Mouse (Mus musculus) lung, embryonic 15.5 days (tissue): Measurements from ENCODE around the gene Abtb2. TPM values are rescaled to one million over a fixed set of nuclear protein-coding genes. Genes with fewer than 3 reads are reported as not detected.

Experiments
- ATAC-seq: fragments of 200-750 bp; cut with Nextera tagmentation; 2 replicates; pipeline ENCODE4 v1.8.0; 2017; ENCODE audit warnings: moderate number of reproducible peaks, borderline replicate concordance; ENCODE audit not compliant: low FRiP score, low TSS enrichment; ENCODE audit errors: extremely low read depth
- H3K27ac ChIP-seq: fragments of 300-500 bp; sonication (generic); 2 replicates; pipeline ENCODE4 v1.5.1; 2015; ENCODE audit warnings: moderate library complexity, mild to moderate bottlenecking, inconsistent platforms
- H3K27me3 ChIP-seq: fragments of 300-500 bp; sonication (generic); 2 replicates; pipeline ENCODE4 v1.6.1; 2015; ENCODE audit warnings: inconsistent platforms
- H3K36me3 ChIP-seq: fragments of 300-500 bp; sonication (generic); 2 replicates; pipeline ENCODE4 v1.6.1; 2015; ENCODE audit warnings: inconsistent platforms
- H3K4me1 ChIP-seq: fragments of 300-500 bp; sonication (generic); 2 replicates; pipeline ENCODE4 v1.6.1; 2015; ENCODE audit warnings: inconsistent platforms
- H3K4me2 ChIP-seq: fragments of 300-500 bp; sonication (generic); 2 replicates; pipeline ENCODE4 v1.6.1; 2015; ENCODE audit warnings: inconsistent platforms, mild to moderate bottlenecking, moderate library complexity
- H3K4me3 ChIP-seq: fragments of 300-500 bp; sonication (generic); 2 replicates; pipeline ENCODE4 v1.5.1; 2015; ENCODE audit warnings: mild to moderate bottlenecking, inconsistent platforms
- H3K9ac ChIP-seq: fragments of 300-500 bp; sonication (generic); 2 replicates; pipeline ENCODE4 v1.6.1; 2015; ENCODE audit warnings: inconsistent platforms
- H3K9me3 ChIP-seq: fragments of 300-500 bp; sonication (generic); 2 replicates; pipeline ENCODE4 v1.6.1; 2016; ENCODE audit warnings: inconsistent platforms
- WGBS: fragments of 180-500 bp; shearing (Covaris S2); methylation state at CpG from one replicate; pipeline ENCODE4 v1.1.7; 2015; 5-methylcytosine and 5-hydroxymethylcytosine counted together
- polyA plus RNA-seq: library from polyadenylated mRNA; unstranded; fragments of >200 nt; fragmentation: Nextera tagmentation; extraction: Ambion mirVana; gene quantifications from 2 replicates; pipeline ENCODE4 v1.2.1, GENCODE M21; 2015

The Abtb2 gene
- polyA plus RNA-seq, 1 experiment from 2014 or later = 8.5 TPM

DNA sequence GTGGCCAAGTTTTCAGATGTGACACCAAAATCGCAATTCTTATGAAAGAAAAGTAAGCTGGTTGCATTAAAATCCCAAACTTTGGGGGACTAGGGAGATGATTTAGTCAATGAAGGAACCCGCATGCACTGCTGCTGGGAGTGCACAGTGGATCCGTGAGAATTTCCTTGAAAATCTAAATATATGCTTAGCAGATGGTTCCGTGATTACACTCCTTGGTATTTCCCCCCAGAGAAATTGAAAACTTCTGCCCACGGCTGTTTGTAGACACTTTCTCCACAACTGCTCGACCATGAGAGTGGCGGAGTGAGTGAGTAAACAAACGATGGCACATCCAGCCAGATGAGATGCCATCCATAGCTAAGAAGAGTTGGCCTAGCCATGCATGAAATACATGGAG, 102.8 kb downstream of the Abtb2 start:
- ATAC-seq = no peak
- no peaks in the 10 kb centered on the region for H3K9me3 ChIP-seq
- no peak overlapping the region for H3K27ac ChIP-seq
- no peaks in the 10 kb centered on the region for H3K36me3 ChIP-seq
- H3K27me3 ChIP-seq = no peaks in the 10 kb centered on the region
- peaks cover 9% of the 10 kb centered on the region for H3K4me1 ChIP-seq
- no peak overlapping the region for H3K9ac ChIP-seq
- H3K4me2 ChIP-seq = no peak overlapping the region
- 64% methylated on average over 8 of the region's 8 CpGs for WGBS
- H3K4me3 ChIP-seq = no peak overlapping the region

DNA sequence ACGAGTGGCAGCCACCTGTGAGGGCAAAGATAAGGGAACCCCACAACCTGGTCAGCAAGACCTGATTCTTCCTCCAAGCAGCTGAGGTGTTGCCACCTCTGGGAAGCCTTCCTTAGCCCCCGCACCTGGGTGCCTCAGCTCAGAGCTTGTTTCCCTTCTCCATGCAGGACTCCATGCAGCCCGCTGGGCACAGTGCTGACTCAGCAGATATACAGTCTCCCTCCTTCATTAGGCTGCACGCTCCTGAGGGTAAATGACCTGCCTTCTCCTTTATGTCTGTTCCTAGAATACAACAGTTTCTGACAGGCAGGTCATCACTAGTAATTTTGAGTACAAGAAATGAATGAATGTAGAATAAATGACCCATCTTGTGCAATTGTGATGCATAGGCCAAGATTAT, 103.5 kb downstream of the Abtb2 start:
- H3K36me3 ChIP-seq = no peaks in the 10 kb centered on the region
- WGBS = 89% methylated on average over 4 of the region's 4 CpGs
- H3K9ac ChIP-seq = no peak overlapping the region
- no peak overlapping the region for H3K4me3 ChIP-seq
- H3K9me3 ChIP-seq = no peaks in the 10 kb centered on the region
- no peaks in the 10 kb centered on the region for H3K27me3 ChIP-seq
- H3K4me2 ChIP-seq = no peak overlapping the region
- no peak overlapping the region for H3K27ac ChIP-seq
- no peak for ATAC-seq
- peaks cover 9% of the 10 kb centered on the region for H3K4me1 ChIP-seq

DNA sequence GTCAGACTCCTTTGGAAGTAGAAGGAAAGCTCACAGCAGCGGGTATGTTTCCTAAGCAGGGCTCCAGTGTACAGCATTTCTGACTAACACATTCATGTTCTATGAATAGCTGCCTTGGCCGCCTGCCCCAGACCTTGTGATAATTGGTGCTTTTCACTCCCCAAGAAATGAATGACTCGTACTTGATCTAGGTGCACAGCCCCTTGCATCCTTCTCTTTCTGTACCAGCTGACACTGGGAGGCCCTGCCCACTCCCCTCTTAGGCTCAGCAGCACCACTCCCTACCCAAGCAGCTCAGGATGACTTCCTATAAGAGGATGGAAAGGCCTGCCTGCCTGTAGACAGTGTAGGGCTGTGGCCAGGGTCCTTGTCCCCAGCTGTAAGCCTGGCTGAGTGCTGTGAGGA, 104.2 kb downstream of the Abtb2 start:
- no peak overlapping the region for H3K9ac ChIP-seq
- peak; percentile 62 for ATAC-seq
- no peaks in the 10 kb centered on the region for H3K36me3 ChIP-seq
- whole genome bisulfite sequencing = 58% methylated on average over 3 of the region's 3 CpGs
- H3K27ac ChIP-seq = no peak overlapping the region
- H3K27me3 ChIP-seq = no peaks in the 10 kb centered on the region
- no peak overlapping the region for H3K4me2 ChIP-seq
- H3K4me1 ChIP-seq = peaks cover 9% of the 10 kb centered on the region
- H3K4me3 ChIP-seq = no peak overlapping the region
- H3K9me3 ChIP-seq = no peaks in the 10 kb centered on the region

DNA sequence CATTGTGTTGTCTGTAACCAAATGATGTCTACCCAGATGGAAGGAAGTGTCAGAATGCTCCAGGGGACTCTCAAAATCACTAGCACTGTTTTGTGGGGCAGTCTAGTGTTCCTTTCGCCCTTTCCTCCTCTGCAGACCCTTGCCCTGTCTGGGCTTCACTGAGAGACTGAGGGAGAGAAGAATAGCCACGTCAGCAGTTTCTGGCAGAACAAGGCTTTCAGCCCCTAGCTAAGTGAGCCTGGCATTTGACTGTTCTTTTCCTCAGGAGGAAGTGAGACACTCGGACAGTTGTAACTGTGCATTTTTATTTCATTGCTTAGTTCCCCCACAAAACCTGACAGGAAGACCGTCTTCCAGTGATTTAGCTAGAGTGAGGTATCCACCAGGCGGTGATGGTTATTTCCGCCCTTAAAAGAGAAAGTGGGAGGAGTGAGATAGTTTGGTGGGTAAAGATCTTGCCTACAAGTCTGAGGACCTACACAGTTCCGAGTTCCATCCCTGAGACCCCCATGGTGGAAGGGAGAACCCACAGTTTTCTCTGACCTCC, 106.5 kb downstream of the Abtb2 start:
- no peaks in the 10 kb centered on the region for H3K27me3 ChIP-seq
- no peaks in the 10 kb centered on the region for H3K9me3 ChIP-seq
- no peak overlapping the region for H3K4me3 ChIP-seq
- no peaks in the 10 kb centered on the region for H3K36me3 ChIP-seq
- H3K27ac ChIP-seq = peak overlapping the region; percentile 8; the same call in 1 of the 2 replicates
- H3K9ac ChIP-seq = no peak overlapping the region
- 73% methylated on average over 7 of the region's 7 CpGs for WGBS
- H3K4me2 ChIP-seq = no peak overlapping the region
- ATAC-seq = no peak
- peaks cover 16% of the 10 kb centered on the region for H3K4me1 ChIP-seq

DNA sequence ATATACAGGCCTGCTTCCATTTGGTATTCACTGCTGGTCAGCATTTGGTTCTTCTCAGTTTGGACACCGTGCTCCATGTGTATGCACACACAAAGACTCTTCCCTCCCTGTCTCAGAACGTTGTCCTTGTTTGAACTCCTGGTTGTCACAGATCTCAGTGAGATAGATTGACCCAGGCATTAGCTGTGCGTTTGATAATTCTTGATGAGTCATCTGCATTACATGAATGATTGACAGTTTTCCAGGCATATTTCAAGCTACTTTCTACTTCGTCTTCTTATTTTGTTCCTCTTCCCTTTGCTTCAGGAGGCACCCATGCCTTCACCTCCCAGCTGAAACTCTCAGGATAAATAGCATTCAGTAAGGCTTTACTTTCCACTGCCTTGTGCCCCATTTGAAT, 107.5 kb downstream of the Abtb2 start:
- H3K9me3 ChIP-seq = no peaks in the 10 kb centered on the region
- WGBS = 70% methylated on average over 4 of the region's 4 CpGs
- ATAC-seq = no peak
- peaks cover 11% of the 10 kb centered on the region; the same call in 1 of the 2 replicates for H3K4me1 ChIP-seq
- H3K4me3 ChIP-seq = no peak overlapping the region
- no peaks in the 10 kb centered on the region for H3K27me3 ChIP-seq
- H3K9ac ChIP-seq = no peak overlapping the region
- no peak overlapping the region for H3K4me2 ChIP-seq
- H3K27ac ChIP-seq = no peak overlapping the region
- H3K36me3 ChIP-seq = no peaks in the 10 kb centered on the region

DNA sequence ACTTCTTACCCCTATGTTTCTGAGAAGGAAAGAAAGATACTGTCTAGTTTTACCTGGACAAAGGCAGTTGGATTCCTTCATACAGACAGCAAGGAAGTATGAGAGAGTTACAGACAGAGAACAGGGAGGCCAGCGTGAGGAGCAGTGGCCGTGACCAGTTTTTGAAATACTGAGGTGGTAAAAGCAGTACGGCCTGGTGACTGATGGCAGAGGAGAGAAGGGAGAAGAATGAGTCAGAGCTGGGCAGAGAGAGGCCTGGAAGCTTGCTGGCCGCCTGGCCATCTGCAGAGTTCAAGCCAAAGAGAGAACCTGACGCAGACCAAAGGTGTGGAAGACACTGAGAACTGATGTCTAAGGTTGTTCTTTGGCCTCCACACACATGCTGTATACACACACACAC, 109.3 kb downstream of the Abtb2 start:
- H3K4me2 ChIP-seq = no peak overlapping the region
- no peak for ATAC-seq
- 91% methylated on average over 5 of the region's 5 CpGs for WGBS
- no peak overlapping the region for H3K27ac ChIP-seq
- no peaks in the 10 kb centered on the region for H3K9me3 ChIP-seq
- no peaks in the 10 kb centered on the region for H3K36me3 ChIP-seq
- no peak overlapping the region for H3K9ac ChIP-seq
- no peaks in the 10 kb centered on the region for H3K27me3 ChIP-seq
- no peak overlapping the region for H3K4me3 ChIP-seq
- H3K4me1 ChIP-seq = peaks cover 11% of the 10 kb centered on the region; the same call in 1 of the 2 replicates

GRCm38 (mm10) chr2:103676808-103677207, 110.7 kb downstream of the Abtb2 start:
- H3K27ac ChIP-seq = no peak overlapping the region
- no peak overlapping the region for H3K4me2 ChIP-seq
- no peak for ATAC-seq
- H3K27me3 ChIP-seq = no peaks in the 10 kb centered on the region
- H3K9me3 ChIP-seq = no peaks in the 10 kb centered on the region
- H3K9ac ChIP-seq = no peak overlapping the region
- no peak overlapping the region for H3K4me3 ChIP-seq
- WGBS = 41% methylated on average over 2 of the region's 2 CpGs
- peaks cover 11% of the 10 kb centered on the region; the same call in 1 of the 2 replicates for H3K4me1 ChIP-seq
- H3K36me3 ChIP-seq = no peaks in the 10 kb centered on the region

- no peaks in the 10 kb centered on the region for H3K9me3 ChIP-seq
- WGBS = 66% methylated on average over 7 of the region's 7 CpGs
- H3K4me3 ChIP-seq = no peak overlapping the region
- H3K27ac ChIP-seq = no peak overlapping the region
- peaks cover 12% of the 10 kb centered on the region for H3K4me1 ChIP-seq
- no peaks in the 10 kb centered on the region for H3K27me3 ChIP-seq
- no peak overlapping the region for H3K9ac ChIP-seq
- no peak for ATAC-seq
- no peak overlapping the region for H3K4me2 ChIP-seq
- no peaks in the 10 kb centered on the region for H3K36me3 ChIP-seq
Observed at GRCm38 (mm10) chr2:103677614-103678369, 111.7 kb downstream of the Abtb2 start.

DNA sequence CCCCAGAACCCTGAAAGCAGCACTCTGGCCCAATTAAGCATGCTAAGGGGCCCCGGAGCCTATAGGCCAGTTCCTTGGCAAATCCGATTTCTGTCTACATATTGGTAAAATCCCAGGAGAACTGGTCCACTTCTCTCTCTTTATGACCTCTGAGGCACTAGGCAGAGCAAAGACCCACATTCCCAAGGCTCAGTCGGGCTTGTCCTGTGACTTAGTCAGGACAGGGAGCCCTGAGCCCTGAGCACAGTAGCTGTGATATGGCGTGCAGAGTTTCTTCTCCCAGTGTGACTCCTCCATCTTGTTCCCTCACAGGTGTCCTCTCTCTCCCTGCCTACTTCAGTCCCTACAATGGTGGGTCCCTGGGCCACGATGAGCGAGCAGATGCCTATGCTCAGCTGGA, 112.3 kb downstream of the Abtb2 start:
- no peaks in the 10 kb centered on the region for H3K36me3 ChIP-seq
- no peak overlapping the region for H3K4me3 ChIP-seq
- no peak overlapping the region for H3K9ac ChIP-seq
- H3K9me3 ChIP-seq = no peaks in the 10 kb centered on the region
- H3K27me3 ChIP-seq = no peaks in the 10 kb centered on the region
- 92% methylated on average over 6 of the region's 6 CpGs for WGBS
- no peak overlapping the region for H3K4me2 ChIP-seq
- ATAC-seq = no peak
- no peak overlapping the region for H3K27ac ChIP-seq
- H3K4me1 ChIP-seq = peaks cover 16% of the 10 kb centered on the region

DNA sequence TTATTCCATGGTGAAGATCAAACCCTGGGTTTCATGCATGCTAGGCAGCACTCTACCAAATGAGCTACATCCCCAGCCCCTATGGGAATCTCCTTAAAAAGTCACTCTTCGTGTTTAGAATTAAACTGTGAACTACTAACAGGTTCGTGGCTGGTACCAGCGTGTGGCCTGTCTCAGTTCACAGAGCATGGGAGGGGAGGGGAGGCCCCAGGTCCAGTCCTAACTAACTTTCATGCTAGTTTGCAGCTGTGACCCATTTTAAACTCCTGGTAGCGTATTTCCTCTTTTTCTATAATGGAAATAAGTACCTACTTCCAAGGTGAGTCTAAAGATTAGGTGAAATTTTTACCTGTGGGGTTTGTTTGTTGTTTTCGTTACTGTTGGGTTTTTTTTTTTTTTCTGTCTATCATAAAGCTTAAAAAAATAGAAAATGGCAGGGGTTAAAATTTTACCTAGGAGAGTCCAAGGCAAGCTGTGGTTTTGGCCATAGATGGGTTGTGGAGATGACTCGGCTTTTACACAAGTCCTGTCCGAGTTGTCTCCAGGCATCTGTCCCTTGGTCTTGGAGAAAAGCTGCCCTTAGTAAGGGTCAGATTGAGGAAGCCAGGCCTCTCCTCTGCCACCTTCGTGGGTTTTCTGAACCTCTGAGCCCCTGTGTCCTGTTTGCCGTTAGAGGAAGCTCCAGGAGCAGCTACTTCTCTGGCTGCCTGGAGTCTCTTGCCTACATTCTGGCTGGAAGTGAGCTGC, 114.4 kb downstream of the Abtb2 start:
- Histone ChIP-seq H3K27ac (no peak overlapping the region), H3K36me3 (no peaks in the 10 kb centered on the region), H3K4me2 (no peak overlapping the region), H3K4me3 (no peak overlapping the region), H3K27me3 (no peaks in the 10 kb centered on the region), H3K9me3 (no peaks in the 10 kb centered on the region), H3K4me1 (peaks cover 25% of the 10 kb centered on the region), H3K9ac (no peak overlapping the region)
- 77% methylated on average over 9 of the region's 9 CpGs for WGBS
- no peak for ATAC-seq

- Histone ChIP-seq H3K4me1 (peaks cover 26% of the 10 kb centered on the region), H3K36me3 (no peaks in the 10 kb centered on the region), H3K9me3 (no peaks in the 10 kb centered on the region), H3K9ac (no peak overlapping the region), H3K27ac (no peak overlapping the region), H3K4me3 (no peak overlapping the region), H3K27me3 (no peaks in the 10 kb centered on the region), H3K4me2 (no peak overlapping the region)
- WGBS = 82% methylated on average over 5 of the region's 5 CpGs
- ATAC-seq = no peak
Observed at GRCm38 (mm10) chr2:103681149-103681548, 115.0 kb downstream of the Abtb2 start.

- H3K4me3 ChIP-seq = no peak overlapping the region
- H3K27ac ChIP-seq = peak overlapping the region; percentile 45; the same call in 1 of the 2 replicates
- H3K4me2 ChIP-seq = no peak overlapping the region
- 0 out of 2 replicates have a peak, but pooled peaks have one; percentile 10 for ATAC-seq
- H3K36me3 ChIP-seq = no peaks in the 10 kb centered on the region
- WGBS = 61% methylated on average over 9 of the region's 9 CpGs
- H3K4me1 ChIP-seq = peaks cover 22% of the 10 kb centered on the region
- H3K9ac ChIP-seq = no peak overlapping the region
- no peaks in the 10 kb centered on the region for H3K27me3 ChIP-seq
- no peaks in the 10 kb centered on the region for H3K9me3 ChIP-seq
Observed at GRCm38 (mm10) chr2:103682261-103682722, 116.2 kb downstream of the Abtb2 start.
